Mouse (Mus musculus) cerebellum, postnatal 25 days (tissue): ENCODE data around the gene Ctps2.

Experiments used
- DNase-seq, 2 experiments: peaks; one replicate each; pipeline ENCODE4 v3.0.0; 2021; ENCODE audit warnings: mixed read lengths in 2 of 2

Ctps2 gene

GRCm38 (mm10) chrX:162900938-162901337 lies at the start of gene Ctps2:
Gene Ctps2 (plus strand): TSS chrX:162901238.
- DNase-seq = no peak

GRCm38 (mm10) chrX:162868294-162868965 lies 32.6 kb upstream of the Ctps2 start:
- DNase-seq = no peak

GRCm38 (mm10) chrX:162871734-162872517 lies 29.1 kb upstream of the Ctps2 start:
- peak; percentile 37 to 57 for DNase-seq

- DNase-seq = no peak
These were observed 27.3 kb upstream of the Ctps2 start for GRCm38 (mm10) chrX:162873761-162874160.

- no peak for DNase-seq
These were observed 22.8 kb upstream of the Ctps2 start for GRCm38 (mm10) chrX:162878236-162878635.

GRCm38 (mm10) chrX:162887931-162888511 lies 13.0 kb upstream of the Ctps2 start, which contains the start of gene Syap1:
Gene Syap1 (minus strand): TSS chrX:162888447.
- DNase-seq = peak; percentile 83 to 91

- peak; percentile 10 to 14 for DNase-seq
These were observed 12.3 kb upstream of the Ctps2 start for GRCm38 (mm10) chrX:162888575-162889223.

GRCm38 (mm10) chrX:162901371-162902039 lies 467 bp downstream of the Ctps2 start:
- peak; percentile 64 to 67 for DNase-seq

- DNase-seq = peak; percentile 53 to 56
These were observed 1.1 kb downstream of the Ctps2 start for GRCm38 (mm10) chrX:162902040-162902734.

- DNase-seq = no peak
These were observed 6.5 kb downstream of the Ctps2 start for GRCm38 (mm10) chrX:162907554-162907953.

GRCm38 (mm10) chrX:162913651-162914050 lies 12.6 kb downstream of the Ctps2 start:
- no peak for DNase-seq

GRCm38 (mm10) chrX:162915697-162916096 lies 14.7 kb downstream of the Ctps2 start:
- DNase-seq = peak; percentile 46 to 69

- DNase-seq = no peak
These were observed 20.6 kb downstream of the Ctps2 start for GRCm38 (mm10) chrX:162921487-162922125.

- DNase-seq = no peak
These were observed 30.4 kb downstream of the Ctps2 start for GRCm38 (mm10) chrX:162931467-162931866.

- DNase-seq = no peak
These were observed 41.0 kb downstream of the Ctps2 start for GRCm38 (mm10) chrX:162942027-162942426.

- DNase-seq = peak in 1 of 2 experiments; percentile 58
These were observed 48.9 kb downstream of the Ctps2 start for GRCm38 (mm10) chrX:162949811-162950439.

- DNase-seq = no peak
These were observed 56.9 kb downstream of the Ctps2 start for GRCm38 (mm10) chrX:162957921-162958320.

- DNase-seq = peak in 1 of 2 experiments; percentile 6
These were observed 62.8 kb downstream of the Ctps2 start for GRCm38 (mm10) chrX:162963840-162964239.

GRCm38 (mm10) chrX:162964383-162964782 lies 63.3 kb downstream of the Ctps2 start, which contains the start of gene S100g:
Gene S100g (minus strand): TSS chrX:162964599.
- DNase-seq = no peak

- DNase-seq = no peak
These were observed 66.4 kb downstream of the Ctps2 start for GRCm38 (mm10) chrX:162967456-162967855.

GRCm38 (mm10) chrX:162976194-162976593 lies 75.2 kb downstream of the Ctps2 start:
- DNase-seq = no peak
